Mouse (Mus musculus): Measurements from ENCODE around the gene Tle2. TPM values are rescaled to one million over a fixed set of nuclear protein-coding genes. Genes with fewer than 3 reads are reported as not detected.

Tle2 gene
- polyA plus RNA-seq, 1 experiment from 2014 or later, result 2.2 TPM

DNA sequence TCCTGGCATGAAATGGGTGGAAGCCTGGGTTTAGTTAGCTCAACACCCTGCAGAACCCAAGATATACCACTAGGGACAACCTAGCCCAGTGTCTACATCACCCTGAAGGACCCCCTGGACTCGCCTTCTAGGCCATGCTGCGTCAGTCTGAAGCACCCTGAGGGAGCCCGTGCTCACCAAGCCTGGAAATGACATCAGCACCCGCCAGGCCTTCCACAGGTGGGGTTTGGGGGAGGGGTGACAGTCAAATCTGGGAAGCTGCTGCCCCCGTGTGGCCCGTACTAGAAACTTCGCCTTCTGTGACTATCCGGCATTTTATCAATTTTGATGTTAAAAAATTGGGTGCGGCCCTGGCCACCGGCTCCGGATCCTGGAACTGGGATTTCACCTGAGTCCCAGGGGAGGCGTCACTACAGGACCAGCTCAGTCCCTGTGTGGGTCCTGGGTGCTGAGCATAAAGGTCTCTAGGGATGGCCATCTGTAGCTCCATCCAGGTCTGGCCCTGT is 22.7 kb upstream of the Tle2 start:
- H3K4me2 ChIP-seq (ENCODE audit: low read depth, low read length), result no peak overlapping the region
- peak overlapping the region; percentile 51; the same call in 1 of the 2 replicates for H3K27ac ChIP-seq (ENCODE audit: low read depth)
- H3K4me1 ChIP-seq (ENCODE audit: insufficient read depth), result peaks cover 10% of the 10 kb centered on the region
- H3K9me3 ChIP-seq (ENCODE audit: low read length), result no peaks in the 10 kb centered on the region
- WGBS (ENCODE audit: insufficient replicate concordance), result under 1% methylated on average over 12 of the region's 12 CpGs
- DNase-seq (peak; percentile 86), ATAC-seq (peak; percentile 94)
- no peaks in the 10 kb centered on the region for H3K36me3 ChIP-seq (replicated peaks; ENCODE audit: insufficient read depth, low read length)
- TF ChIP-seq CTCF (IDR thresholded peaks at IDR 0.05; ENCODE audit: low read depth) (peak; percentile 92), EP300 (IDR thresholded peaks at IDR 0.05; ENCODE audit: low read depth) (peak; percentile 48)
- H3K27me3 ChIP-seq (ENCODE audit: insufficient read depth, low read length), result no peaks in the 10 kb centered on the region
- H3K4me3 ChIP-seq (ENCODE audit: low read depth, low read length), result no peak overlapping the region
- H3K9ac ChIP-seq (replicated peaks), result no peak overlapping the region; the same call in 1 of the 2 replicates

- peak; percentile 69 for DNase-seq
- TF ChIP-seq CTCF (IDR thresholded peaks at IDR 0.05; ENCODE audit: low read depth) (peak; percentile 73), EP300 (IDR thresholded peaks at IDR 0.05; ENCODE audit: low read depth) (no peak)
- no peak overlapping the region for H3K9ac ChIP-seq (replicated peaks)
Measured at GRCm38 (mm10) chr10:81553232-81553631, 21.1 kb upstream of the Tle2 start.

GRCm38 (mm10) chr10:81553807-81554755 is 20.3 kb upstream of the Tle2 start:
- Histone ChIP-seq H3K36me3 (replicated peaks; ENCODE audit: insufficient read depth, low read length) (no peaks in the 10 kb centered on the region), H3K4me2 (ENCODE audit: low read depth, low read length) (no peak overlapping the region), H3K27me3 (ENCODE audit: insufficient read depth, low read length) (no peaks in the 10 kb centered on the region), H3K27ac (ENCODE audit: low read depth) (no peak overlapping the region), H3K9ac (replicated peaks) (no peak overlapping the region), H3K4me3 (ENCODE audit: low read depth, low read length) (no peak overlapping the region), H3K4me1 (ENCODE audit: insufficient read depth) (peaks cover 14% of the 10 kb centered on the region), H3K9me3 (ENCODE audit: low read length) (no peaks in the 10 kb centered on the region)
- DNase-seq, result no peak
- no peak for ATAC-seq
- 70% methylated on average over 6 of the region's 6 CpGs for WGBS (ENCODE audit: insufficient replicate concordance)
- TF ChIP-seq EP300 (IDR thresholded peaks at IDR 0.05; ENCODE audit: low read depth) (no peak), CTCF (IDR thresholded peaks at IDR 0.05; ENCODE audit: low read depth) (no peak)

More at GRCm38 (mm10) chr10:81553232-81553631, 21.1 kb upstream of the Tle2 start:
- Histone ChIP-seq H3K4me3 (ENCODE audit: low read depth, low read length) (no peak overlapping the region), H3K36me3 (replicated peaks; ENCODE audit: insufficient read depth, low read length) (no peaks in the 10 kb centered on the region), H3K4me1 (ENCODE audit: insufficient read depth) (peaks cover 8% of the 10 kb centered on the region), H3K27me3 (ENCODE audit: insufficient read depth, low read length) (no peaks in the 10 kb centered on the region), H3K27ac (ENCODE audit: low read depth) (no peak overlapping the region), H3K4me2 (ENCODE audit: low read depth, low read length) (no peak overlapping the region), H3K9me3 (ENCODE audit: low read length) (no peaks in the 10 kb centered on the region)
- 82% methylated on average over 5 of the region's 5 CpGs for WGBS (ENCODE audit: insufficient replicate concordance)
- no peak for ATAC-seq

DNA sequence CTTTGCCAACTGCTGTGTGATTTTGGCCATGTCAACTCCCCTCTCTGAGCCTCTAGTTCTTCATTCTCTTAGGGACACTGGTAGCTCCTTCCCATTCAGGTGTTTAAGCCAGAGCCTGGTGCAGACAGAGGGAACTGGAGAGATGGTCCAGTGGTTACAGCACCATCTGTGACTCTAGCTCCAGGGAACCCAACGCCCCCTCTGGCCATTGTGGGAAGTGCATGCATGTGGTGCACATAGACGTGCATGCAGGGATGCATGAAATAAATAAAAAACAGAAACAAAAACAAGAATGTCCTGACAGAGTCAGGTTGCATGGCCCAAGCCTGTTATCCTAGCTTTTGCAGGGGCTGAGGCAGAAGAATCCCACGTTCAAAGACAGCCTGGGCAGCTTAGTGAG is 18.1 kb upstream of the Tle2 start:
- Histone ChIP-seq H3K9me3 (ENCODE audit: low read length) (no peaks in the 10 kb centered on the region), H3K4me3 (ENCODE audit: low read depth, low read length) (no peak overlapping the region), H3K27me3 (ENCODE audit: insufficient read depth, low read length) (no peaks in the 10 kb centered on the region), H3K9ac (replicated peaks) (no peak overlapping the region), H3K4me2 (ENCODE audit: low read depth, low read length) (no peak overlapping the region), H3K36me3 (replicated peaks; ENCODE audit: insufficient read depth, low read length) (peaks cover 1% of the 10 kb centered on the region), H3K27ac (ENCODE audit: low read depth) (no peak overlapping the region), H3K4me1 (ENCODE audit: insufficient read depth) (peaks cover 19% of the 10 kb centered on the region)
- ATAC-seq, result no peak
- DNase-seq, result no peak
- TF ChIP-seq CTCF (IDR thresholded peaks at IDR 0.05; ENCODE audit: low read depth) (peak; percentile 62), EP300 (IDR thresholded peaks at IDR 0.05; ENCODE audit: low read depth) (no peak)
- 76% methylated on average over 3 of the region's 3 CpGs for WGBS (ENCODE audit: insufficient replicate concordance)

DNA sequence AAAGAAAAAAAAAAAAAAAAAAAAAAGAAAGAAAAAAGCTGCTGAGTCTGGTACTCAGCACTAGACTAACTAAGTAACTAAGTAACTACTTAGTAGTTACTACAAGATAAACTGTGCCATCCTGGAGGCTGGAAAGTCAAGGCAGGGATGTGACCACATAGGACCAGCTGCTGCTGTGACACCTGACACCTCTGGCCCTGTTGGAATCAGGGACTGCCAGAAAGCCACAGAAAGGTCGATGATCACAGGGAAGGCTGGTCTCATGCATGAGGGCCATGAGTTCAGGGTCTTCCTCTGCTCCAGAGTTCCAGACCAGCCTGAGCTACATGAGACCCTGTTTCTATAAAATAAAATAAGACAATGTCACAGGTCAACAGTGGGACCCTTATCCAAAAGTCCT is 16.9 kb upstream of the Tle2 start:
- no peak for TF ChIP-seq EP300 (IDR thresholded peaks at IDR 0.05; ENCODE audit: low read depth)
- TF ChIP-seq CTCF (IDR thresholded peaks at IDR 0.05; ENCODE audit: low read depth), result no peak
- H3K9me3 ChIP-seq (ENCODE audit: low read length), result no peaks in the 10 kb centered on the region
- no peak overlapping the region for H3K27ac ChIP-seq (ENCODE audit: low read depth)
- no peak overlapping the region for H3K4me3 ChIP-seq (ENCODE audit: low read depth, low read length)
- no peak for ATAC-seq
- DNase-seq, result no peak
- peaks cover 20% of the 10 kb centered on the region for H3K4me1 ChIP-seq (ENCODE audit: insufficient read depth)
- H3K9ac ChIP-seq (replicated peaks), result no peak overlapping the region
- H3K36me3 ChIP-seq (replicated peaks; ENCODE audit: insufficient read depth, low read length), result peaks cover 10% of the 10 kb centered on the region
- H3K4me2 ChIP-seq (ENCODE audit: low read depth, low read length), result no peak overlapping the region
- H3K27me3 ChIP-seq (ENCODE audit: insufficient read depth, low read length), result no peaks in the 10 kb centered on the region
- WGBS (ENCODE audit: insufficient replicate concordance), result 32% methylated on average over 1 of the region's 1 CpGs

DNA sequence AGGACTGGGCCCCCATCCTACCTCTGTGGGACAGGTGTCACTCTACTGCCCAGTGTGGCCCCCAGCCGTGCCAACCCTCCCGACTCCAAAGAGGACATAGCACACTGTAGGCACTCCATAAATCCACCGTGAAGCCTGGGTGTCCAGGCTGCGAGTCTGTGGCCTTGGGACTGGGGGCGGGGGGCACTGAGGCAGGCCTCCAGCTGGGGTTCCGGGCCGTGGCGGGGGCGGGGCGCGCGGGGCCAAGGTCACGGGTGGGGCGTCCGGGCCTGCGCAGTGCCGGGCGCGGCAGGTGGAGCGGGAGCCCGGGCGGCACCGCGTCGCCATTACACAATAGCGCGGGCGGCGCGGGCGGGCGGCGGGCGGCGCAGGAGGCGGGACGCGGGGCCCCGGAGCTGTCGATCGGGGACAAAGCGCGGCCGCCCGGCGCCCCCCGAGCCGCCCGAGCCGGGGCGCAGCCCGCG is 15.2 kb upstream of the Tle2 start, which contains the start of gene Aes:
TSS of gene Aes (plus strand) at position 326 of the 464 bp plus-strand sequence.
- no peaks in the 10 kb centered on the region for H3K27me3 ChIP-seq (ENCODE audit: insufficient read depth, low read length)
- peak within 1 kb of the TSS; percentile 93 for H3K27ac ChIP-seq (ENCODE audit: low read depth)
- H3K36me3 ChIP-seq (replicated peaks; ENCODE audit: insufficient read depth, low read length), result peaks cover 20% of the 10 kb centered on the region
- H3K4me1 ChIP-seq (ENCODE audit: insufficient read depth), result peaks cover 35% of the 10 kb centered on the region
- peak within 1 kb of the TSS; percentile 90 for H3K4me3 ChIP-seq (ENCODE audit: low read depth, low read length)
- 0% methylated on average over 16 of the region's 53 CpGs for WGBS (ENCODE audit: insufficient replicate concordance)
- H3K9ac ChIP-seq (replicated peaks), result peak within 1 kb of the TSS; percentile 91
- H3K4me2 ChIP-seq (ENCODE audit: low read depth, low read length), result peak within 1 kb of the TSS; percentile 79
- no peaks in the 10 kb centered on the region for H3K9me3 ChIP-seq (ENCODE audit: low read length)
- no peak for TF ChIP-seq EP300 (IDR thresholded peaks at IDR 0.05; ENCODE audit: low read depth)
- no peak for TF ChIP-seq CTCF (IDR thresholded peaks at IDR 0.05; ENCODE audit: low read depth)
- peak; percentile 84 for DNase-seq
- ATAC-seq, result peak; percentile 73

All from liver, postnatal 0 days (tissue).